Mouse (Mus musculus): ENCODE measurements around the gene Tmcc2.

- TF ChIP-seq POLR2A (IDR thresholded peaks at IDR 0.05; ENCODE audit: control insufficient read depth, extremely low read depth, insufficient read depth, low read length, poor library complexity) (no peak), CTCF (IDR thresholded peaks at IDR 0.05; ENCODE audit: borderline replicate concordance, control insufficient read depth, extremely low read depth, insufficient read depth, low read length, poor library complexity) (no peak)
Observed at GRCm38 (mm10) chr1:132326777-132327176, 64.3 kb downstream of the Tmcc2 start.

Data from thymus, adult 2 months (tissue).